Mouse (Mus musculus): ENCODE data around the gene Vmn1r85. TPM values are rescaled to one million over a fixed set of nuclear protein-coding genes. Genes with fewer than 3 reads are reported as not detected.
A peak's percentile ranks its signal among the peaks of the same experiment; 100 is the strongest.

The Vmn1r85 gene
- polyA plus RNA-seq, 1 experiment = not detected

GRCm38 (mm10) chr7:13034148-13034977 lies 60.6 kb downstream of the Vmn1r85 start, which contains the start of gene Chmp2a:
Gene Chmp2a (minus strand): TSS chr7:13034807.
- Histone ChIP-seq H3K27me3 (ENCODE audit: control insufficient read depth, insufficient read depth, low read length) (no peaks in the 10 kb centered on the region), H3K4me3 (ENCODE audit: control insufficient read depth, insufficient read depth, low read length) (peak within 1 kb of the TSS; percentile 64), H3K4me1 (replicated peaks; ENCODE audit: control insufficient read depth, insufficient read depth, low read length) (peaks cover 25% of the 10 kb centered on the region), H3K27ac (ENCODE audit: control insufficient read depth, insufficient read depth, low read length) (peak within 1 kb of the TSS; percentile 60), H3K36me3 (ENCODE audit: control insufficient read depth, insufficient read depth, low read length) (peaks cover 36% of the 10 kb centered on the region)
- peak; percentile 97 for DNase-seq
- WGBS = under 1% methylated on average over 45 of the region's 45 CpGs
- TF ChIP-seq CTCF (IDR thresholded peaks at IDR 0.05; ENCODE audit: borderline replicate concordance, control insufficient read depth, extremely low read depth, insufficient read depth, low read length, poor library complexity) = no peak
- TF ChIP-seq POLR2A (IDR thresholded peaks at IDR 0.05; ENCODE audit: control insufficient read depth, extremely low read depth, insufficient read depth, low read length, poor library complexity) = peak; percentile 56

GRCm38 (mm10) chr7:13033451-13034147 lies 61.4 kb downstream of the Vmn1r85 start:
- peaks cover 21% of the 10 kb centered on the region for H3K4me1 ChIP-seq (replicated peaks; ENCODE audit: control insufficient read depth, insufficient read depth, low read length)
- H3K36me3 ChIP-seq (ENCODE audit: control insufficient read depth, insufficient read depth, low read length) = peaks cover 43% of the 10 kb centered on the region
- no peaks in the 10 kb centered on the region for H3K27me3 ChIP-seq (ENCODE audit: control insufficient read depth, insufficient read depth, low read length)
- H3K27ac ChIP-seq (ENCODE audit: control insufficient read depth, insufficient read depth, low read length) = peak overlapping the region; percentile 60; the same call in 1 of the 2 replicates
- no peak overlapping the region for H3K4me3 ChIP-seq (ENCODE audit: control insufficient read depth, insufficient read depth, low read length)
- WGBS = 51% methylated on average over 13 of the region's 13 CpGs
- no peak for DNase-seq
- no peak for TF ChIP-seq CTCF (IDR thresholded peaks at IDR 0.05; ENCODE audit: borderline replicate concordance, control insufficient read depth, extremely low read depth, insufficient read depth, low read length, poor library complexity)
- TF ChIP-seq POLR2A (IDR thresholded peaks at IDR 0.05; ENCODE audit: control insufficient read depth, extremely low read depth, insufficient read depth, low read length, poor library complexity) = no peak

Other genes with a start within 250 kb of the Vmn1r85 start
- gene Zfp128, start 214.0 kb downstream of the Vmn1r85 start, polyA plus RNA-seq (2012; rRNA removed) = 1.7 and 2.2 TPM in 2 replicates
- gene Zscan22, start 197.4 kb downstream of the Vmn1r85 start, polyA plus RNA-seq (2012; rRNA removed) = 14.3 and 14.9 TPM in 2 replicates
- 2,545 and 2,907 TPM in 2 replicates for gene Rps5, start 172.9 kb downstream of the Vmn1r85 start, polyA plus RNA-seq (2012; rRNA removed)
- gene Rnf225, start 167.8 kb downstream of the Vmn1r85 start, polyA plus RNA-seq (2012; rRNA removed) = 1.0 and 1.8 TPM in 2 replicates
- gene Zfp324, start 129.3 kb downstream of the Vmn1r85 start, polyA plus RNA-seq (2012; rRNA removed) = 8.7 and 9.3 TPM in 2 replicates
- gene Zfp446, start 117.3 kb downstream of the Vmn1r85 start, polyA plus RNA-seq (2012; rRNA removed) = 10.8 and 11.4 TPM in 2 replicates
- gene Slc27a5, start 97.0 kb downstream of the Vmn1r85 start, polyA plus RNA-seq (2012; rRNA removed) = 0.89 and 3.0 TPM in 2 replicates
- gene Trim28, start 96.1 kb downstream of the Vmn1r85 start, polyA plus RNA-seq (2012; rRNA removed) = 902 and 905 TPM in 2 replicates
- gene Zbtb45, start 85.1 kb downstream of the Vmn1r85 start, polyA plus RNA-seq (2012; rRNA removed) = 78.8 and 127 TPM in 2 replicates
- 65.6 and 65.7 TPM in 2 replicates for gene Chmp2a, start 60.4 kb downstream of the Vmn1r85 start, polyA plus RNA-seq (2012; rRNA removed)
- gene Ube2m, start 56.9 kb downstream of the Vmn1r85 start, polyA plus RNA-seq (2012; rRNA removed) = 236 and 244 TPM in 2 replicates
- 3.5 and 4.5 TPM in 2 replicates for gene Mzf1, start 40.4 kb downstream of the Vmn1r85 start, polyA plus RNA-seq (2012; rRNA removed)
- gene Vmn1r86, start 24.7 kb upstream of the Vmn1r85 start, polyA plus RNA-seq (2012; rRNA removed) = not detected in 2 replicates
- not detected in 2 replicates for gene Vmn1r87, start 45.0 kb upstream of the Vmn1r85 start, polyA plus RNA-seq (2012; rRNA removed)
- not detected in 2 replicates for gene Vmn1r88, start 64.4 kb upstream of the Vmn1r85 start, polyA plus RNA-seq (2012; rRNA removed)
- gene Vmn1r89, start 117.8 kb upstream of the Vmn1r85 start, polyA plus RNA-seq (2012; rRNA removed) = not detected in 2 replicates
- gene Lig1, start 182.1 kb upstream of the Vmn1r85 start, polyA plus RNA-seq (2012; rRNA removed) = 35.8 and 55.2 TPM in 2 replicates
- gene Zswim9, start 183.5 kb upstream of the Vmn1r85 start, polyA plus RNA-seq (2012; rRNA removed) = 7.4 and 7.8 TPM in 2 replicates
- 0.70 and 0.74 TPM in 2 replicates for gene Pla2g4c, start 229.5 kb upstream of the Vmn1r85 start, polyA plus RNA-seq (2012; rRNA removed)